Mouse (Mus musculus): ENCODE results near the gene Naaladl2. TPM values are rescaled to one million over a fixed set of nuclear protein-coding genes. Genes with fewer than 3 reads are reported as not detected.

Gene Naaladl2
- polyA plus RNA-seq, 1 experiment from 2014 or later = 6.4 TPM

GRCm38 (mm10) chr3:24782784-24783461 is 361.1 kb downstream of the Naaladl2 start:
- Histone ChIP-seq H3K4me3 (ENCODE audit: low read depth, low read length) (peak overlapping the region; percentile 15; the same call in 1 of the 2 replicates), H3K4me1 (ENCODE audit: control insufficient read depth, insufficient read depth, low read length) (no peaks in the 10 kb centered on the region), H3K9me3 (ENCODE audit: control insufficient read depth, low read depth, low read length) (no peaks in the 10 kb centered on the region), H3K9ac (replicated peaks; ENCODE audit: low read depth, low read length) (no peak overlapping the region), H3K4me2 (replicated peaks; ENCODE audit: low read depth, low read length) (peak overlapping the region; percentile 30), H3K36me3 (ENCODE audit: control insufficient read depth, insufficient read depth, low read length) (no peaks in the 10 kb centered on the region), H3K27me3 (ENCODE audit: control insufficient read depth, insufficient read depth, low read length) (no peaks in the 10 kb centered on the region), H3K27ac (ENCODE audit: low read length) (peak overlapping the region; percentile 85)
- WGBS = 24% methylated on average over 10 of the region's 10 CpGs
- peak; percentile 80 for ATAC-seq (ENCODE audit: insufficient number of reproducible peaks, insufficient read depth, low FRiP score, low read depth)

DNA sequence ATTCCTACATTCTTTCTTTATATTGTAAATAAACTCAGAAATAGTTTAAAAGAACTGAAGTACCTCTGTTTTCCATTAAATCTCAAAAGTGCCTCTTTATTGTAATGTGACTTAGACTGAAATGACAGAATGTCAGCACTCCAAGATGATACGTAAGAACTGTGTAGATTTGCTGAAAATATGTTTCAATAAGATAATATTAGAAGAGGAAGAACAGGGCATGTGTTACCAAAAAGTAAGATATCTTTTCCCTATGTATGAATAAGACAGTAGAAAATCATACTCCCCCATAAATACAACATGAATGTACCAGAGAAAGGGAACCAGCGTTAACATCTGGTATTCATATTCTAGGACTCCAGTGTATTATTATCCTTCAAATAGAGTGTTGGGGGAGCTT is 362.4 kb downstream of the Naaladl2 start:
- H3K4me2 ChIP-seq (replicated peaks; ENCODE audit: low read depth, low read length) = no peak overlapping the region
- no peak overlapping the region for H3K27ac ChIP-seq (ENCODE audit: low read length)
- H3K27me3 ChIP-seq (ENCODE audit: control insufficient read depth, insufficient read depth, low read length) = no peaks in the 10 kb centered on the region
- H3K9ac ChIP-seq (replicated peaks; ENCODE audit: low read depth, low read length) = no peak overlapping the region
- no peaks in the 10 kb centered on the region for H3K36me3 ChIP-seq (ENCODE audit: control insufficient read depth, insufficient read depth, low read length)
- H3K4me3 ChIP-seq (ENCODE audit: low read depth, low read length) = no peak overlapping the region
- H3K9me3 ChIP-seq (ENCODE audit: control insufficient read depth, low read depth, low read length) = no peaks in the 10 kb centered on the region
- 82% methylated on average over 2 of the region's 2 CpGs for WGBS
- no peaks in the 10 kb centered on the region for H3K4me1 ChIP-seq (ENCODE audit: control insufficient read depth, insufficient read depth, low read length)
- no peak for ATAC-seq (ENCODE audit: insufficient number of reproducible peaks, insufficient read depth, low FRiP score, low read depth)

- Histone ChIP-seq H3K9ac (replicated peaks; ENCODE audit: low read depth, low read length) (no peak overlapping the region), H3K9me3 (ENCODE audit: control insufficient read depth, low read depth, low read length) (no peaks in the 10 kb centered on the region), H3K27ac (ENCODE audit: low read length) (peak overlapping the region; percentile 48; the same call in 1 of the 2 replicates), H3K4me1 (ENCODE audit: control insufficient read depth, insufficient read depth, low read length) (no peaks in the 10 kb centered on the region), H3K36me3 (ENCODE audit: control insufficient read depth, insufficient read depth, low read length) (no peaks in the 10 kb centered on the region), H3K27me3 (ENCODE audit: control insufficient read depth, insufficient read depth, low read length) (no peaks in the 10 kb centered on the region), H3K4me2 (replicated peaks; ENCODE audit: low read depth, low read length) (no peak overlapping the region), H3K4me3 (ENCODE audit: low read depth, low read length) (no peak overlapping the region)
- ATAC-seq (ENCODE audit: insufficient number of reproducible peaks, insufficient read depth, low FRiP score, low read depth) = no peak
These were observed 365.6 kb downstream of the Naaladl2 start for GRCm38 (mm10) chr3:24778416-24778815.

DNA sequence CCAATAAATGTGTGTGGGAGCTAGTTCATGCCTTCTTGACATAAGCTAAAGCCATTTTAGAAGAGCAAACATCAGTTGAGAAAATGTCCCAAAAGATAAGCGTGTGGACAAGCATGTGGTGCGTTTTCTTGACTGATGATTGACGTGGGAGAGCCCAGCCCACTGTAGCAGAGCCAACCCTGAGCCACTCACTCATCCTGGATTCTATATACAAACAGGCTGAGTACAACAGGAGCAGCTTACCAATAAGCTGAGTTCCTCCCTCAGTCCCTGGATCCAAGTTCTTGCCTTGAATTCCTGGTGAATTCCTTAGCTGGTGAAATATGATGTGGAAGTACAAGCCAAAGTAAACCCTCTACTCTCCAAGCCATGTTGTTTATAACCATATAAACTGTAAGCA is 395.0 kb downstream of the Naaladl2 start:
- H3K9me3 ChIP-seq (ENCODE audit: control insufficient read depth, low read depth, low read length) = no peaks in the 10 kb centered on the region
- H3K4me1 ChIP-seq (ENCODE audit: control insufficient read depth, insufficient read depth, low read length) = peaks cover 3% of the 10 kb centered on the region; the same call in 1 of the 2 replicates
- H3K27me3 ChIP-seq (ENCODE audit: control insufficient read depth, insufficient read depth, low read length) = no peaks in the 10 kb centered on the region
- no peak overlapping the region for H3K27ac ChIP-seq (ENCODE audit: low read length)
- 37% methylated on average over 3 of the region's 3 CpGs for whole genome bisulfite sequencing
- H3K36me3 ChIP-seq (ENCODE audit: control insufficient read depth, insufficient read depth, low read length) = no peaks in the 10 kb centered on the region
- no peak overlapping the region for H3K9ac ChIP-seq (replicated peaks; ENCODE audit: low read depth, low read length)
- H3K4me3 ChIP-seq (ENCODE audit: low read depth, low read length) = no peak overlapping the region
- no peak overlapping the region for H3K4me2 ChIP-seq (replicated peaks; ENCODE audit: low read depth, low read length)
- no peak for ATAC-seq (ENCODE audit: insufficient number of reproducible peaks, insufficient read depth, low FRiP score, low read depth)

DNA sequence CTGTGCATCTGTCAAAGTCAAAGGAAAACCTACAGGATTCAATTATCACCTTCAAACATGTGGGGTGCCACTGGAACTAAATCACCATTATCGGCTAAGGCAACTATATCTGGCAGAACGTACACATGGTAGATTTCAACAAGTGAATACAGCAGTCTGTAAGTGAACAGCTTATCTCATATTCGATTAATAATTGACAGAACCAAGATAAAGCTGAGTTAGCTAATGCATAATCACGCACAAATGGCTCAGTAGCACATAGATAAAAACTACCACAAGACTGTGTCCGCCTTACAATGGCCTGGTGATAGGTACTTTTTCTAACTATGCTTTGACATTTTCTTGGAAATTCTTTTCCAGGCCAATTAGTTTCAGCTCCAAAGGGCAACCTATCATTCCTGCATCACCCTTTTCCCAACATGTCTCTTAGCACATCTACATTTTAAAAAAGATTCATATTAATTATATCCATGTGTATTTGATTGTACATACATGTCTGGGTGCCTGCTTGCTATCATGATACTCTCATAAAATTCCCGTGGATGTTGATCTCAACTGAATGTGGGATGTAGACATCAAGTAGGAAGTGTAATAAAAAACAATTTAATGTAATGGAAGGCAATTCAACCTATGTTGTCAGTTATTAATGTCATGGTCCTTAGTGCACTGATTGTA is 396.7 kb downstream of the Naaladl2 start:
- Histone ChIP-seq H3K9ac (replicated peaks; ENCODE audit: low read depth, low read length) (no peak overlapping the region), H3K36me3 (ENCODE audit: control insufficient read depth, insufficient read depth, low read length) (no peaks in the 10 kb centered on the region), H3K4me2 (replicated peaks; ENCODE audit: low read depth, low read length) (no peak overlapping the region), H3K27ac (ENCODE audit: low read length) (no peak overlapping the region), H3K4me3 (ENCODE audit: low read depth, low read length) (no peak overlapping the region), H3K4me1 (ENCODE audit: control insufficient read depth, insufficient read depth, low read length) (peaks cover 3% of the 10 kb centered on the region; the same call in 1 of the 2 replicates), H3K27me3 (ENCODE audit: control insufficient read depth, insufficient read depth, low read length) (no peaks in the 10 kb centered on the region), H3K9me3 (ENCODE audit: control insufficient read depth, low read depth, low read length) (no peaks in the 10 kb centered on the region)
- WGBS = 57% methylated on average over 6 of the region's 6 CpGs
- peak; percentile 91 for ATAC-seq (ENCODE audit: insufficient number of reproducible peaks, insufficient read depth, low FRiP score, low read depth)

DNA sequence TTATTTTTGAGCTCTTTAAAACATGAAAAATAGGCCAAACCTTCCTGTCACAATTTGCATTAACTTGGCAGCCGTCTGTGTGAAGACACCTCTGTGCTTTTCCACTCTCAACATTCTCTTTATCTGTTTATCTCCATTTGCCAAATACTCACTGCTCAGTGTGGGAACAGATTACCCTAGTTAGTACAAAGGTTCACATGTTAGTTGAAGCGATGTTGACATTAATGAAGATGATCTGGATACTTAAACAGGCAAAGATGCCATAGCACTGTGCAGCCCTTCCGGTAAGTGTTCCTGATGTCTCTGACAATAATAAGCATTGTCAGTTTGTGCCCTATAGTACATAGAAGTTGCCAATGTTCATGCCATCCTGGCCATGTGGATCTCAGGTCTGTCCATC is 400.1 kb downstream of the Naaladl2 start:
- whole genome bisulfite sequencing = 54% methylated on average over 3 of the region's 3 CpGs
- H3K9ac ChIP-seq (replicated peaks; ENCODE audit: low read depth, low read length) = no peak overlapping the region
- no peak overlapping the region for H3K4me2 ChIP-seq (replicated peaks; ENCODE audit: low read depth, low read length)
- no peak overlapping the region for H3K4me3 ChIP-seq (ENCODE audit: low read depth, low read length)
- no peaks in the 10 kb centered on the region for H3K36me3 ChIP-seq (ENCODE audit: control insufficient read depth, insufficient read depth, low read length)
- no peak for ATAC-seq (ENCODE audit: insufficient number of reproducible peaks, insufficient read depth, low FRiP score, low read depth)
- H3K9me3 ChIP-seq (ENCODE audit: control insufficient read depth, low read depth, low read length) = no peaks in the 10 kb centered on the region
- no peaks in the 10 kb centered on the region for H3K27me3 ChIP-seq (ENCODE audit: control insufficient read depth, insufficient read depth, low read length)
- H3K27ac ChIP-seq (ENCODE audit: low read length) = no peak overlapping the region
- H3K4me1 ChIP-seq (ENCODE audit: control insufficient read depth, insufficient read depth, low read length) = peaks cover under 1% of the 10 kb centered on the region; the same call in 1 of the 2 replicates

DNA sequence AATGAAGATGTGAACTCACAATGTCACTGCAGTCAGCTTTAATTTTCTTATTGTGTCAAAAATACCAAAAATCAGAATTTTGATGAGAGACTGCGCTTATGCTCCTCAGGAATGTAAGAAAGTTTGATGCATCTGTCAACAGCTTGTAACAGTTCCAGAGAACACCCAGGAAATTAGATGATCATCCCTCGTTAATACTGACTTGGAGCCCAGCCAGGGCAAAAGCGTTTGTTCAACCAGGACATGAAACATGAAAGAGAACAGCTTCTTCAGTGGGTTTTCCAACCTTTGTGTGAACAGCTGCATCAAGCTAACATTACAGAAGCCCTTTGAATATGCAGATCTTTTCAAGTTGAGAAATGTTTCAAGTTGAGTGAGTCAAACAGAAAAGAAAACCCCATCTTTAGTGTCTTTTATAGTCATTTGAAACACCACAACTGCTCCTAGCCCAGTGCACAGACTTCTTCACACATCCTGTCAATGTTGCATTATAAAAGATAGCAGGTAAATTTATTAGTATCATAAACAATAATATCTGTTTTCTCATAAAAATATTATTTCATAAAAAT is 424.8 kb downstream of the Naaladl2 start:
- Histone ChIP-seq H3K9ac (replicated peaks; ENCODE audit: low read depth, low read length) (no peak overlapping the region), H3K4me3 (ENCODE audit: low read depth, low read length) (no peak overlapping the region), H3K4me1 (ENCODE audit: control insufficient read depth, insufficient read depth, low read length) (no peaks in the 10 kb centered on the region), H3K9me3 (ENCODE audit: control insufficient read depth, low read depth, low read length) (no peaks in the 10 kb centered on the region), H3K4me2 (replicated peaks; ENCODE audit: low read depth, low read length) (no peak overlapping the region), H3K27me3 (ENCODE audit: control insufficient read depth, insufficient read depth, low read length) (no peaks in the 10 kb centered on the region), H3K27ac (ENCODE audit: low read length) (no peak overlapping the region), H3K36me3 (ENCODE audit: control insufficient read depth, insufficient read depth, low read length) (no peaks in the 10 kb centered on the region)
- WGBS = 56% methylated on average over 3 of the region's 3 CpGs
- no peak for ATAC-seq (ENCODE audit: insufficient number of reproducible peaks, insufficient read depth, low FRiP score, low read depth)

DNA sequence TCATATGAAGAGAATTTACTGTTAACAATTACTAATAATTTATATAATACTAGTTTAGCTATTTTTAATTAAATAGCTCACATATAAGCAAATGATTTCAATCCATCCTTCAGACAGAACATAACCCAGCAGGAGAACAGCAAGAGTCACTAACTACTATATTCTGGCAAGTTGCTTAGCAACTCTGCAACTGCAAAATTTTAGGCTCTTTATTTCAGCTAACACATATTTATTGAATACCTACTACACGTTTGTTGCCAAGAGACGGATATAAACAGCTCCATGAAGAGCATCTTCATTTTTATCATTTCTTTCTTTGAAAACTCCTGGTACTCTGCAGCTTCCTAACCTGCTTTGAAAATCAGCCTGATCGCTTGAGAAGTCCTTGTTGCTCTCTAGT is 429.3 kb downstream of the Naaladl2 start:
- no peaks in the 10 kb centered on the region for H3K9me3 ChIP-seq (ENCODE audit: control insufficient read depth, low read depth, low read length)
- WGBS = 80% methylated on average over 3 of the region's 3 CpGs

More for the DNA sequence above, 429.3 kb downstream of the Naaladl2 start:
- H3K4me2 ChIP-seq (replicated peaks; ENCODE audit: low read depth, low read length) = no peak overlapping the region
- H3K4me3 ChIP-seq (ENCODE audit: low read depth, low read length) = no peak overlapping the region
- no peaks in the 10 kb centered on the region for H3K27me3 ChIP-seq (ENCODE audit: control insufficient read depth, insufficient read depth, low read length)
- ATAC-seq (ENCODE audit: insufficient number of reproducible peaks, insufficient read depth, low FRiP score, low read depth) = no peak
- no peak overlapping the region for H3K9ac ChIP-seq (replicated peaks; ENCODE audit: low read depth, low read length)
- H3K27ac ChIP-seq (ENCODE audit: low read length) = no peak overlapping the region
- no peaks in the 10 kb centered on the region for H3K4me1 ChIP-seq (ENCODE audit: control insufficient read depth, insufficient read depth, low read length)
- no peaks in the 10 kb centered on the region for H3K36me3 ChIP-seq (ENCODE audit: control insufficient read depth, insufficient read depth, low read length)
